Mouse (Mus musculus) layer of hippocampus, postnatal 36 days (tissue): ENCODE data around the gene Mef2a. TPM values are rescaled to one million over a fixed set of nuclear protein-coding genes. Genes with fewer than 3 reads are reported as not detected.
A peak's percentile ranks its signal among the peaks of the same experiment; 100 is the strongest.
"Not testable (repeated sequence)": the region's sequence is repeated elsewhere in the genome, so short reads cannot be mapped to it uniquely, and the experiment has no call there.

Experiments used
- DNase-seq, 2 experiments: peaks; one replicate each; pipeline ENCODE4 v3.0.0; 2022
- total RNA-seq, 2 experiments: library from RNA; stranded (reverse); gene quantifications; 2 replicates each; pipeline ENCODE4 v1.2.3; 2021

The Mef2a gene
- total RNA-seq, 2 experiments from 2014 or later, result 146 to 161 TPM

DNA sequence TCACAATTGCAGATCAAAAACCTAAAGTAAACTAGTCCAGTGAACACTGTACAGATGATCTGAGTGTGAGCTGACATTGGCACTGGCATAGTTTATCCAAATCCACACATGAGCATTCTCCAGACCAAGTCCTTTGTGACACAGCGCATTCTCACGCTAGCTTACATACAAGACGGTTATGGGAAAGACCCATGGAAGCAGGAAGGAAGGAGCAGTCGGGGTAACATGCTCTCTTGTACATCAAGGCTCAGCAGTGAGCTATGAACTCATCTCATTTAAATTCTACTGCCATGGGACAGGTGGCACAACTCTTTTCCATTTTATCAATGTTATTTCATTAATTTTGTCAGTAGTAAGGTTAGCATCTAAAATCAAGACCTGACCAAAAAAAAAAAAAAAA lies 3.0 kb downstream of the Mef2a start:
- DNase-seq, result no peak

- no peak for DNase-seq
These were observed 4.3 kb downstream of the Mef2a start for GRCm38 (mm10) chr7:67368394-67368793.

DNA sequence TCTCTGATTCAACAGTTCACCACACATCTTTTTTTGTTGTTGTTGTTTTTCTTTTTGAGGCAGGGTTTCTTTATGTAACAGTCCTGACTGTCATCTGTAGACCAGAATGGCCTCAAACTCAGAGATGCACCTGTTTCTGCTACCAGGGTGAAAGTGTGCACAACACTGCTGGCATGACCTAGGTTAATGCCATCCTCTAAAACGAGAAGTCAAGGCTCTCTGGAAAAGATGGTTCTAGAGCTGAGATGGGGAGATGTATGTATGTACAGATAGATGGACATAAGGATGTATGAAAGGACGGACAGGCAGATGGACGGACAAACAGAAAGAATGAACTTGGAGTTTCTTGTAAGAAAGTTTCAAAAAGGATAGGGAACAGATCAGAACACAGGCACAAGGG lies 12.1 kb downstream of the Mef2a start:
- no peak for DNase-seq

GRCm38 (mm10) chr7:67359863-67360262 lies 12.8 kb downstream of the Mef2a start:
- DNase-seq, result no peak

DNA sequence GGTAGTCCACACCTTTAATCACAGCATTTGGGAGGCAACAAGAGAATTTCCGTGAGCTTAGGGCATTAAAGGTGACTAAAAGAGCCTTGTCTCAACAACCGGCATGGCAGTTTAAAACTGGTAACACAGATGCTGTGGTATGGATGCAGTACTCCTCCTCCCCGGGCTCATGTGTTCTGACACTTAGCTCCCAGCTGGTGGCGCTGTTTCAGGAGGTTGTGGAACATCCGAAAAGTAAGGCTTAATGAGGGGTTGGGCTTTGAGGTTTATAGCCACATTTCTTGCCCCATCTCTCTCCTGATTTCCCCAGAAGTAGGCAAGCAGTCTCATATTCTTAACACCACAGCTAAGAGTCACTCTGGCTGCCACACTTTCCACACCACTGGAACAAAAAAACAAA lies 16.8 kb downstream of the Mef2a start:
- DNase-seq, result no peak

DNA sequence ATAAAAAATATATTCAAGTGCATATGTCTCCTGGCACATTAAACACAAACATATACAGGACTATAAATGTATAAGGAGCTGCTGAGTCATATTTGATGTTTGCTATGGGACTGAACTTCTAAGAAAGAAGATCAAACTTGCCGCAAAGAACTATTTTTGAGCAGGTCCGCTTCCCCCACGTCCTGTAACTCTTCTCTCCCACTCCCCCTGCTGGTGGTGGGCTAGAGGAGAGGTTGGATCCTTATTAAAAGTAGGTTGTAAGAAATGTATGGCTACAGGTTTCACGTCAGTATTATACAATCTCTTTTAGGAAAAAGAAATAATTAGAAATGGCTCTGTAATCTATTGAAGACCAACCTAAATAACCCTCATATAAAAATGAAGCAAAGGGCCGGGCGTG lies 19.0 kb downstream of the Mef2a start:
- no peak for DNase-seq

- no peak for DNase-seq
These were observed 19.7 kb downstream of the Mef2a start for GRCm38 (mm10) chr7:67352989-67353388.

- DNase-seq, result no peak
These were observed 28.2 kb downstream of the Mef2a start for GRCm38 (mm10) chr7:67344443-67344842.

- no peak for DNase-seq
These were observed 30.5 kb downstream of the Mef2a start for GRCm38 (mm10) chr7:67342067-67342625.

GRCm38 (mm10) chr7:67320359-67320758 lies 52.3 kb downstream of the Mef2a start:
- no peak for DNase-seq

DNA sequence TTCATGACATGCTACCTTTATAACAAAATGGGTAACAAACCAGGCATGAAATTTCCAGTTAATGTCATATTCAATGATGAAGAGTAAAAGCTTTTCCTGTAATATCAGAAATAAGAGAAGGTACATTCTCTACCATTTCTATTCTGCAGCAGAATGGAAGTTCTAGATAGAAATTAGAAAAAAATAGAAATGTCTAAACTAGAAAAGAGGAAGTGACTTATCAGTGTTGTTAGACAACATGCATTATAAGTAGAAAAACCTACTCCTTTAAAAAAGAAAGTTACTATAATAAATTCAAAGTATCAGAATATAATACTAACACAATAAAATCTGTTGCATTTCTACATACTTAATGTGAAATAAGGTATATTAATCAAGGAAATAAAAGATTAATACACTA lies 54.0 kb downstream of the Mef2a start:
- DNase-seq, result no peak

GRCm38 (mm10) chr7:67313200-67313599 lies 59.5 kb downstream of the Mef2a start:
- no peak for DNase-seq

DNA sequence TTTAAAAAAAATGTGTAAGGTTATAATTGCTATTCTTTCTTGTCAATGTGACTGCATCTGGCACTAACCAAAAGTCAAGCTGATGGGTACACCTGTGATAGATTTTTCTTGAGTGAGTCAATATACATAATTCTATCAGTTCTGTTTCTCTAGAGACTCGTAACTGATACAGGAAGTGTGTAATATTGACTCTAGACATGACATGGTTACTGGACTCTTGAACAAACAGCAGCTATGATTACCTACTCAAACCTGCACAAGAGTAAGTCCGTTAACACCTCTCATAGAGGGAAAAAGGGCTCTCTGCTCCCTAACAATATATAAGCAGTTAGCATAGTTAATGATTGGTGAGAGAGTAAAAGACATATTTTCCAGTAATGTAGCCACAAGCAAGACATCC lies 62.5 kb downstream of the Mef2a start:
- no peak for DNase-seq

DNA sequence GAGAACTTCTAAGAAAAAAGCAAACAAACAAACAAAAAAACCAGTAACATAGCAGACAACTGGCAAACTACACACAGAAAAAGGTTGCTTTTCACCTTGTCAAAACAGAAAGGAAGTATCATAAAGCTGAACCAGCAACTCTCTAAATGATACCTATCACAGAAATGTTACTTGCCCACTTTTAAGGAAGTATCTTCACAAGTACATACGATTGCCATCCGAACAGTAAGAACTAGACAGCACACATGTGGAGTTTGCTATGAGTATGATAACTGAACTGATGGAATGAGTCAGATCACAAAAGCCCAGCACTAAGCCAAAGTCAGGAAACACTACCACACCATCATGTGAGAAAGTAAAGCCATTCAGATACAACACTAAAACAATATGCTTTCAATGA lies 64.6 kb downstream of the Mef2a start:
- DNase-seq, result no peak

GRCm38 (mm10) chr7:67307078-67307477 lies 65.6 kb downstream of the Mef2a start:
- DNase-seq, result no peak

DNA sequence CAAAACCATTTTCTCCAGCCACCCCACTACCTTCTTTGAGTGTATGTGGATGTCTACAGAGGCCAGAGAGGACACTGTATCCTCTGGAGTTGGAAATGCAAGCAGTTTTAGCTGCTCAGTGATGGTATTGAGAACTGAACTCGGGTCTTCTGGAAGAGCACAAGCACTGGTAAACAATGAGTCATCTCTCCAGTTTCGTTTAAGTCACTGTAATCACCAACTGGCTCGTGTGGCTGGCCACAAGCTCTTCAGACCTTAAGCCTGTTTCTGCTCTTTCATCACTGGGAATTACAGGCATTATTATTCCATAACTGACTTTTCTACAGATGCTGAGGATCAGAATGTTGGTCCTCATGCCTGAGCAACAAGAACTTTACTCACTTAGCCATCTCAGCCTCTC lies 67.7 kb downstream of the Mef2a start:
- DNase-seq, result no peak

- no peak for DNase-seq
These were observed 76.2 kb downstream of the Mef2a start for GRCm38 (mm10) chr7:67296419-67296818.

- DNase-seq, result no peak
These were observed 81.3 kb downstream of the Mef2a start for GRCm38 (mm10) chr7:67291356-67291755.

DNA sequence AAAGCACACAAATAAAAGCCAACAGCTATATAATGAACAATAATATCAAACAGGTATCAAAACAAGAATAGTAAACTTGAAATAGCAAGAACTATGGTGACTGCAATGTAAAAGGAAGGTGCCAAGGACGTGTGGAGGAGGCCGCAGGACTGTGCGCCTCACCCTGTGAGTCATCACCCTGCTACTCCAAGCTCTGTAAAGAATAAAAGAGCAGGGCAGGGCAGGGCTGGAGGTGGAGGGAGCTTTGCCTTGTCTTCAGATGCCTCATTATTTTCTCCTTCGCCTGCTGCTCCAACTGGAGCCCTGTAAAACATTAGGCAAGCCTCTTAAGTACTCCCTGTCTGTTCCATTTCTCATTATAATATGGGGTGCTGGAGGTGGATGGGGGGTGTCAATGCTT lies 85.2 kb downstream of the Mef2a start:
- DNase-seq, result no peak

DNA sequence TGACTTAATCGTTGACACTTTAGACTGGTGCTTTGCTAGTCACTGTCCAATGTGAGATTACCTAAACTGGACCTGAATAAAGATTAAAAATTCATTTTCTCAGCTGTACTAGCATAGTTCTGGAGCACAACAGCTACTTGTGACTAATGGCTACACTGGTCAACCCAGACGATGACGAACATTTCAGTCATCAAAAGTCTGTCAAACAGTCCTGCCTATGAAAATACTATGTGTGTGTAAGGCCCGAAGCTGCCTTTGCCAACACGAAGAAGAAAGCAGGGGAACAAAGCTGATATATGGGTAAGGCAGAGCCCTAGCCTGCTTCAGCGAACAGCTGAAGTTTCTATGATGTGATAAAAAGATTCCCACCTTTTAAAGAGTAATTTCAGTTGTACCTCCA lies 89.1 kb downstream of the Mef2a start:
- DNase-seq, result no peak

GRCm38 (mm10) chr7:67270447-67270846 lies 102.2 kb downstream of the Mef2a start:
- not testable (repeated sequence) for DNase-seq

GRCm38 (mm10) chr7:67259828-67260563 lies 112.7 kb downstream of the Mef2a start:
- DNase-seq, result peak; percentile 32 to 33

- DNase-seq, result no peak
These were observed 126.6 kb downstream of the Mef2a start for GRCm38 (mm10) chr7:67246067-67246466.

- DNase-seq, result no peak
These were observed 127.4 kb downstream of the Mef2a start for GRCm38 (mm10) chr7:67245255-67245654.

DNA sequence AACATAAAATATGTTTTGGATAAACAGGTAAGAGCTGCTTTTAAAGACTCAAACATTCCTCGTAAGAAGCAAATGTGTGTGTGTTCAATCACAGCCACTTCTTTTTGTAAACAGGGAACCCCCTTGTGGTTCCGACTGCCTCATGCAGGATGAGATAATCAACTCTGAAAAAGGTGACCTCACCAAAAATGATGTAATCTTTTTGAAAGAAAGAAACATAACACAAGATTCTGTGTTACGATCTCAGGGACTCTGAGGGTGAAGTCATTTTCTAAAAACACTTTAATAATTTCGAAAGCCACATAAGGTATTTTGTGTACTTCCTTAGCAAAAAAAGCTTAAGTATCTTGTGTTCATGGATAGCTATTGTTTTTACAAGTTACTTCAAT lies 128.8 kb downstream of the Mef2a start:
- DNase-seq, result no peak
